Mouse (Mus musculus) brain, embryonic 14.5 days (tissue): ENCODE results near the gene Smc4.

Source experiments
- CTCF ChIP-seq: fragments of 200-500 bp; IDR thresholded peaks from 2 replicates; pipeline ENCODE4 v1.5.1; 2012; ENCODE audit warnings: inconsistent platforms, mild to moderate bottlenecking, moderate library complexity, borderline replicate concordance; ENCODE audit not compliant: insufficient read depth, insufficient read length; ENCODE audit errors: extremely low read depth
- POLR2A ChIP-seq: fragments of 200-500 bp; IDR thresholded peaks from 2 replicates; pipeline ENCODE4 v1.6.1; 2012; ENCODE audit warnings: mild to moderate bottlenecking, inconsistent platforms, borderline replicate concordance; ENCODE audit not compliant: poor library complexity, insufficient read depth, insufficient read length, severe bottlenecking; ENCODE audit errors: extremely low read depth

DNA sequence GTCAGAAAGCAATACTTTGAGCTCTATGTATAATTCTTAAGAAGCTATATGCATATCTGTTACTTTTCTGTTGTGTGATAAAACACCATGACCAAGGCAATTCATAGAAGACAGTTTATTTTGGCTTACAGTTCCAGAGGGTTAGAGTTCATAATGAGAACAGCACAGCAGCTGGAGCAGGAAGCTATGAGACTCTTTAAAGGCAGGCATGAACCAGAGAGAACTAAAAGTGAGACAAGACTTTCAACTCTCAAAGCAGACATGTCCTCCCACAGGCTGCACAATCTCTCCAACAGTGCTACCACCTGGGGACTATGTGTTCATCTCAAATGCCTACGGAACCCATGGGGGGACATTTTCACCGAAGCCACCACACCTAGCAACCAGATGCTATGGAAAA is 35.6 kb downstream of the Smc4 start:
- TF ChIP-seq CTCF (no peak), POLR2A (no peak)
